Mouse (Mus musculus) forebrain, embryonic 10.5 days (tissue): ENCODE measurements at regions not wholly inside any gene's neighbourhood (a gene's known extent, or its start where the extent isn't known, plus 50 kb on each side); places are given as distances from the start of the nearest gene placed in this dataset.
"Not testable (repeated sequence)": the region's sequence is repeated elsewhere in the genome, so short reads cannot be mapped to it uniquely, and the experiment has no call there.

Experiments
- DNase-seq: peaks from one replicate; pipeline ENCODE4 v3.0.0-alpha.2; 2017; ENCODE audit warnings: low spot score; ENCODE audit errors: extremely low spot score
- H3K27ac ChIP-seq: fragments of 300-500 bp; sonication (generic); 2 replicates; pipeline ENCODE4 v1.5.1; 2016; ENCODE audit warnings: mild to moderate bottlenecking
- H3K27me3 ChIP-seq: fragments of 300-500 bp; sonication (generic); 2 replicates; pipeline ENCODE4 v1.6.1; 2016; ENCODE audit warnings: mild to moderate bottlenecking; ENCODE audit not compliant: poor library complexity, severe bottlenecking
- H3K36me3 ChIP-seq: fragments of 300-500 bp; sonication (generic); replicated peaks from 2 replicates; pipeline ENCODE4 v1.6.1; 2016; ENCODE audit warnings: mild to moderate bottlenecking, moderate library complexity
- H3K4me1 ChIP-seq: fragments of 300-500 bp; sonication (generic); 2 replicates; pipeline ENCODE4 v1.6.1; 2016
- H3K4me3 ChIP-seq: fragments of 300-500 bp; sonication (generic); 2 replicates; pipeline ENCODE4 v1.5.1; 2016; ENCODE audit warnings: mild to moderate bottlenecking, moderate library complexity
- H3K9me3 ChIP-seq: fragments of 300-500 bp; sonication (generic); 2 replicates; pipeline ENCODE4 v1.6.1; 2016; ENCODE audit warnings: mild to moderate bottlenecking, moderate library complexity
- WGBS: fragments of 180-500 bp; shearing (Covaris S2); methylation state at CpG from one replicate; pipeline ENCODE4 v1.1.7; 2016; 5-methylcytosine and 5-hydroxymethylcytosine counted together

DNA sequence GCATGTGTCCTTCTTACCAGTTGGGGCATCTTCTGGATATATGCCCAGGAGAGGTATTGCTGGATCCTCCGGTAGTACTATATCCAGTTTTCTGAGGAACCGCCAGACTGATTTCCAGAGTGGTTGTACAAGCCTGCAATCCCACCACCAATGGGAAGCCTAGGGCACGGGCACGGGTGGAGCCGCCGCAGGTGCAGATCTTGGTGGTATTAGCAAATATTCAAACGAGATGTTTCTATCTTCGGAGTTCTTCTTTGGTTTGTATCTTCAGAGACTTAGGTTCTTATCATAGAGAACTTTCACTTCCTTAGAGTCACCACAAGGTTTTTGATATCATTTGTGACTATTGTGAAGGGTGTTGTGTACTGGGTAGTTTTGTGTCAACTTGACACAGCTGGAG lies 103.1 kb downstream of the Btbd35f12 start:
- H3K27me3 ChIP-seq, H3K4me1 ChIP-seq, H3K36me3 ChIP-seq, H3K4me3 ChIP-seq, H3K27ac ChIP-seq, H3K9me3 ChIP-seq: not testable (repeated sequence)
- peak; percentile 58 for DNase-seq
- 93% methylated on average over 8 of the region's 8 CpGs for WGBS
